Mouse (Mus musculus) megakaryocyte, adult 5-6 weeks (primary cell): ENCODE results near the gene Gm11096. TPM values are rescaled to one million over a fixed set of nuclear protein-coding genes. Genes with fewer than 3 reads are reported as not detected.

Experiments
- ATAC-seq: 2 replicates; pipeline ENCODE4 v1.8.0; 2016; ENCODE audit warnings: mild to moderate bottlenecking, inconsistent platforms; ENCODE audit not compliant: poor library complexity, severe bottlenecking
- total RNA-seq, 2 experiments: library from RNA; stranded (forward) in 1 of 2; stranded (reverse) in 1 of 2; fragments of 153-499, 151-499 nt in 1 of 2; fragments of 221-1000, 200-1000 nt in 1 of 2; gene quantifications; 2 replicates each; pipeline versions ENCODE4 v1.2.3 to v1.2.4; 2015 to 2017

Gene Gm11096
- total RNA-seq, 2 experiments from 2014 or later = not detected

DNA sequence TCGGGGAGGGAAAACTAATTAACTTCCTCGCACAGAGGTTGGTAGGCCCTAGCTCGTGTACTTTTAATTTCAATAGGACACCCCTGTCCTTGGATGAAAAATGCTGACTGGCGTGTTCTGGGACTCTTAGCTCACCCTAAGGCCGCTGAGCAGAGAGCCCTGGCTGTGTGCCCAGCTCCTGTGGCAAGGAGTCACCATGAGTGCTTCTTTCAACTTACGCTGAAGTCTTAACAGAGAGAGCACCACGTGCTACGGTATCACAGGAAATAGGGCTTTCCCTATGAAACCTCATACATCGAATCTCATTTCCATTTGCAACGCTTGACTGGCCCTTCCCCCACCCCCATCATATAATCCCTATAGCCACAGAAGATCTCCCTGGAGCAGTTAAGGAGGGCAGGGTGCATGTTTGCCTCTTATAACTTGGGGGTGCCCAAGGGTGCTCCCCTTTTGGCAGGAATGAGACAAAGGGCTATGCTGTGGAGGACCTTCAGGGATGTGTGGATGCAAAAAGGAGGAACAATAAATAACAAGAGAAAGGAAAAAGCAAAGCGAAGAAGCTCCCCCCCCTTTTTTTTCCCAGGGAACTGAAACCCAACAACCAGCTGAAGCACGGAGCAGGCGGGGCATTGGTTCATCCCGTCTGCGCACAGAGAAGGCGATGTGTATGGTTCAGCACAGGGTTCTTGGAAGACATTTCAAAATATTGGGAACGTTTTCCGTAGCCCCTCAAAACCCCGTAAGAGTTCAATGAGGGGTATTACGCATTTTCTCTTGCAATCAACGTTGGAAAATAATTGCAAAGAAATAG lies 39.0 kb downstream of the Gm11096 start:
- ATAC-seq = peak; percentile 78

DNA sequence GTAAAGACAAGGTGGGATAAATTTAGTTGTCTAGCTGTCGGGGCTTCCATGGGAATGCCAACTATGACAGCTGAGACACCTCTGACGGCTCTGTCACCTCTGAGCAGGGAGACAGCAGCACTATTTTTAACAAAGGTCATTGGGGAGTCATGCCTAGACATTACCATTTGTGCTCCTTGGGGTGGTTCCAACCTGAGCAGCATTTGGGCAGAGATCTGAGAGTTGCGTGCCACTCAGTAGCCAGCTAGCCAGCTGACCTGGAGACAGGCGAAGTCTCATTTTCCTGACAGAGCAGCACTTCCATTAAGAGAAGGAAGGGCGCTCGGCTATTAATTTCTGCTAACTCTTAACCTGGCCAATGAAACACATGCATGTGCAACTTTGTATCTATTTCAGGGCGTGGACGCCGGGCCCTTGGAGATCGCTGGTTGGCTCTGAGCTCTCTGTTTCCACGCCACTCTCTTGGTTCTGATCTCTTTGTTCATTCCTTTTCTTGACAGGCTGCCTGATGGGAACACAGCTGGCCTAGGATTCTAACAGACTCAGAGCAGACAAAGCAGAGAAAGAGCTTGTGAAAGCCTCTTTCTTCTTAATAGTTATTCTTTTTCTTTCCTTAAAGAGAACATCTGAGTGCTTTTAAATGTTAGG lies 40.4 kb downstream of the Gm11096 start:
- ATAC-seq = no peak

DNA sequence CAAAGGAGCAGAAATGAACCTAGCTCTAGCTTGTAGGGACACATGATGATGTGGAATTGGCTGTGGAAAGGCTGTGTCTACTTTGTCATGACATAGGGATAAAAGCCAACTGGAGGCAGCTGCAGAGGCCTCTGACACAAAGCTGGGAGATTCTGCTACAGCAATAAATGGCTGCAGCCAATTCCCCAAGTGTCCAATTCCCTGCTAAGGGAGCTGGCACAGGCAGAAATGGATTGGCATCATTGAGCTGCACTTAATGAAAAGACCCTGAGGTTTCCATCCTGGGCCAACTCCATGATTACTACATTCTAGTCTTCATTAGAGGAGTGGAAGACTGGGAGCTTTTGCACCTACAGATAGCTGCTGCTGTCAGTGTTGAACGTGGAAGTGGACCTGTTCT lies 44.8 kb downstream of the Gm11096 start:
- no peak for ATAC-seq
